13 mouse cellular contexts compared by ENCODE assay signal in genomic region chr9:14188504-14188903, GRCm38 (mm10).
"Had no signal": no experiment of that assay in that cellular context is flagged by ENCODE, and none has a peak within 500 bp of the region (broad histone marks: within the 10 kb centered on the region; RNA-seq: fewer than 3 reads in every experiment).

No protein-coding gene starts in this region.

- DNase-seq: kidney, adult 8-10 months; kidney, postnatal 25 days; lung, postnatal 14 days; midbrain, embryonic 14.5 days; right cerebral cortex, postnatal 14 days; thymus, postnatal 36 days had no signal

- H3K27me3 ChIP-seq: limb, embryonic 13.5 days; liver, embryonic 15.5 days; lung, embryonic 15.5 days; neural tube, embryonic 12.5 days; stomach, embryonic 15.5 days had no signal

- H3K9ac ChIP-seq: limb, embryonic 13.5 days; liver, embryonic 15.5 days; lung, embryonic 15.5 days; neural tube, embryonic 12.5 days; stomach, embryonic 15.5 days had no signal

- H3K4me2 ChIP-seq: limb, embryonic 13.5 days; liver, embryonic 11.5 days; liver, embryonic 15.5 days; lung, embryonic 15.5 days; neural tube, embryonic 12.5 days; stomach, embryonic 15.5 days had no signal

- ATAC-seq: intestine, postnatal 0 days had no signal

- H3K9me3 ChIP-seq: limb, embryonic 13.5 days; liver, embryonic 15.5 days; lung, embryonic 15.5 days; neural tube, embryonic 12.5 days; stomach, embryonic 15.5 days had no signal

- H3K4me3 ChIP-seq: limb, embryonic 13.5 days; liver, embryonic 15.5 days; lung, embryonic 15.5 days; neural tube, embryonic 12.5 days; stomach, embryonic 15.5 days had no signal

- H3K36me3 ChIP-seq: limb, embryonic 13.5 days; liver, embryonic 15.5 days; lung, embryonic 15.5 days; neural tube, embryonic 12.5 days; stomach, embryonic 15.5 days had no signal

- H3K4me1 ChIP-seq: lung, embryonic 15.5 days had no signal

- H3K27ac ChIP-seq: limb, embryonic 13.5 days; liver, embryonic 15.5 days; lung, embryonic 15.5 days; neural tube, embryonic 12.5 days; stomach, embryonic 15.5 days had no signal
